Mouse (Mus musculus) R1 (cell line): ENCODE measurements around the gene Gm5155.

Experiments used
- DNase-seq: peaks from one replicate; pipeline ENCODE4 v3.0.0-alpha.2; 2018; ENCODE audit warnings: low read depth, low spot score

Gene Gm5155

DNA sequence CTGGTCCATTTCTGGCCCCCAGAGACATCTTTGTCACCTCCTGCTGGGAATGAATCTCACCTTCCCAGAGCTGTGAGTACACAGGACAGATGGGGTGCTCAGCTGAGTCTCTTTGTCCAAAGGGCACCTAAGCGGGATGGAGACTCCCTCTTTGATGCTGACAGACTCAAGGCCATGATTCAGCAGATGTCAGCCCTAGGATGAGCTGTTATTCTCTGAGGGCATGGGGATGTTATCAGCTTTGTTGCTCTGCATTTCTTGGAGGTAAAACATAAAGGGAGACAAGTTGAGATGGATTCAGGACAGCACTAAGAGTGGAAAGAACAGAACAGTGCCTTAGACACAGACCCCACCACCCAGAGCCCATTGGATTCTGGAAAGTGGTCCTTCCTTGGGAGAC lies at the start of gene Gm5155:
TSS of gene Gm5155 (plus strand) at position 301 of the 400 bp plus-strand sequence.
- no peak for DNase-seq

DNA sequence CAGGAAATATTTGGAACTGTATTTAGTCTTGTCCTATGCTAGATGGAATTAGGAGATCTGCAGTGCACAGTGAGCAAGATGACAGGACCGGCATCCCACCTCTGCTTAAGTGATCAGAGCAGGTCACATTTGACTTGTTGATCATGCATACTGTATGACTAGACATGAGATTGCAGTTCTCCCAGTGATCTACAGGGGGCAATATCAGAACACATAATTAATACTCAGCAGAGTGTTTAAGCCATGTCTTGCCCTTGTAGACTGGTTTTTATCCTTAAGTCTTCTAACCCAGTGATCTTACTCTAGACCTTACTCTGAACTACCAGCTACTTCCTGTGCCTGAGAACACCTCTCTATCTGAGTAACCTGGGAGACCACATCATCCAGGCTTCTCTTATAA lies 791 bp upstream of the Gm5155 start:
- DNase-seq, result peak; percentile 46

DNA sequence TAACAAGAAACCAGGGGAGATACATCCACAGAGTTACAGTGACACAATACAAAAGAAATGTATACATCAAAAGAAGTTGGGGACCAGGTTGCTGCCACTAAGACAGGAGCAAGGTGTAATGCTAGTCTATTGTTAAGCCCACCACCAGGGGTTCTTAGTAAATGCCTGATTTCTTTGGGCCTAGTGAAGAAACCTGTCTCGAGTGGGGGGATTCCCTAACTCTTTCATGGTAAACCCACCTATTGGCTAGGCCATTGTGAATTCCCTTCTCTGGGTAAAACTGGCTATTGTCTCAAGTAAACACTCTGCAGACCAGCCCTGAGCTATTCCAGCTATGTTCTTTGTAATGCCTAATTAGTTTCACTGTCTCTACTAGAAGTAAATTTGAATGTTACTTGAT lies 23.8 kb downstream of the Gm5155 start:
- DNase-seq, result peak; percentile 68

DNA sequence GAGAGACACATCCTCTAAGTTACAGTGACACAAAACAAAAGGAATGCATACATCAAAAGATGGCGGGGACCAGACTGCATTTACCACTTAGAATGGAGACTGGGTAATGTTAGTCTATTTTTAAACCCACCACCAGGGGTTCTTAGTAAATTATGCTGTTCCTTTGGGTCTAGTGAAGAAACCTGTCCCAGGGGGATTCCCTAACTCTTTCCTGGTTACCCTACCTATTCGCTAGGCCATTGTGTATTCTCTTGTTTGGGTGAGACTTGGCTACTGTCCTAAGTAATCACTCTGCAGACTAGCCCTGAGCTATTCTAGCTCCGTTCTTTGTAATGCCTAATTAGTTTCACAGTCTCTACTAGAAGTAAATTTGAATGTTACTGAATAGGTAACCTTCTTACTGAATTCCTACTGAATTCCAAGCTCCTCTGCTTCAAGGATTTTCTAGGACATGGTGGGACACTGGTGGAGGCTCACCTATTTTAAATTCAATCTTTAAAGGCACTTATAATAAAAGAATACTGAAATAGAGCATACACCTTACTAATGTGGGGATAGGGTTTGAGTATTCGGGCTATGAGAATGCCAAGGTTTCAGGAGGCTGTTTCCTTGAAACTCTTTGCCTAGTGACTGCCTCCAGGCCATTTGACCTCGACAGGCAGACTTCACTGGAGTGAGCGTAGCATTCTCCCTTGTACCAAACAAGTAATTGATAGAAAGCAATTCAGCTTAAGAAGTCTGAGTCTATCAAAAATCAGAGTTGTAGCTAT lies 31.8 kb downstream of the Gm5155 start:
- peak; percentile 75 for DNase-seq
